Mouse (Mus musculus): ENCODE measurements around the gene Gm40193. TPM values are rescaled to one million over a fixed set of nuclear protein-coding genes. Genes with fewer than 3 reads are reported as not detected.

Gene Gm40193
- not detected in 2 replicates for total RNA-seq (2017)

DNA sequence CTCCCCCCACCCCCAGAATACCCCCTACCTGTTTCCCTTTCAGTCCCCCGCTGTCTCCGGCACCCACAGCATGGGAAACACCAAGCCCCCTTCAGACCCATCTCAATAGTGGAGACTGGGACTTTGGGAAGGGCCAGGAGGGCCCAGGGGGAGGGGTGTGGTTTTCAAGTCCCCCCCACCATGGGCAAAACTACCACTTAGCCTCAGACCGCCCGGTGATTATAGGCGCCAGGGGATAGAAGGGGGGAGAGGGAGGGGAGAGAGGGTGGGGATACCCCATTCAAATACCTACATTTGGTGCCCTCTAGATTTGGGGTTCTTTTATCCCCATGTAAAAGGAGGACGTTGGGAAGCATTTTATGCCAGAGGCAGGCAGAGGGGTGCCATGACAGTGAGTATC, at the start of gene Gm40193:
Gene Gm40193, minus strand, starts transcription at position 101 of the 400 bp plus-strand sequence.
- ATAC-seq (replicated peaks; ENCODE audit: low read depth, poor library complexity, severe bottlenecking), result no peak

DNA sequence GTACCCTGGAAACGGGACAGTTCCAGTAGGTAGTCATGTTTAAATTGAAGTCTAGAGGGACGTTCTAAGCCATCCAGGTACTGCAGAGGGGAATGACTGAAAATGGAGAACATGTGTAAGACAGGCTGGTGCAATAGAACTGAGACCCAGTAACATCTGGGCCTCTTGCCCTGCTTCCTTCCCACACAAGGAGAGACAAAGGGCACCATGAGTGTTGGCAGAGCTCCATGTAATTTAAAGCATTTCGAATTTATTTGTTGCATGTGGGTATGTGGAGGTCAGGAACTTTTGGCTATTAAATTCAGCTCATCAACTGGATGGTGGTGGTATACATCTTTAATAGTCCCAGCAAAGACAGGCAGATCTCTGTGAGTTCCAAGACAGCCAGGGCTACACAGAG, 49.5 kb upstream of the Gm40193 start:
- no peak for ATAC-seq (replicated peaks; ENCODE audit: low read depth, poor library complexity, severe bottlenecking)

DNA sequence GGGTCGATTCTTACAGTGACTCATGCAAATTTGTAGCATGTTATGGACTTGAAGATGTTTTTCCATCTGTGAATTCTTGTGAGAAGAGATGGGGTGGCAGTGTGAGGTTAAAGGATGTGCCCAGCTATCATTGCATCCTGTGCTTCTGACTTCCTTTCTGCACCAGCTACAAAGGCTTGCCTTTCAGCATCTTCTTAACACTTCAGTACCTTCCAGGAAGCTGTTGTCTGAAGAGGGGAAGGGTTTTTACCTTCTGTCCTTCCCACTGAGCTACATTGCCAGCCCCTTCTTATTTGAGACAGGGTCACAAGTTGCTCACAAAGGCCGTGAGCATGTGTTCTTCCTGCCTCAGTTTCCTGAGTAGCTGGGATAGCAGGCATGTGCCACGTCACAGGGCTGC, 48.2 kb upstream of the Gm40193 start:
- no peak for ATAC-seq (replicated peaks; ENCODE audit: low read depth, poor library complexity, severe bottlenecking)

DNA sequence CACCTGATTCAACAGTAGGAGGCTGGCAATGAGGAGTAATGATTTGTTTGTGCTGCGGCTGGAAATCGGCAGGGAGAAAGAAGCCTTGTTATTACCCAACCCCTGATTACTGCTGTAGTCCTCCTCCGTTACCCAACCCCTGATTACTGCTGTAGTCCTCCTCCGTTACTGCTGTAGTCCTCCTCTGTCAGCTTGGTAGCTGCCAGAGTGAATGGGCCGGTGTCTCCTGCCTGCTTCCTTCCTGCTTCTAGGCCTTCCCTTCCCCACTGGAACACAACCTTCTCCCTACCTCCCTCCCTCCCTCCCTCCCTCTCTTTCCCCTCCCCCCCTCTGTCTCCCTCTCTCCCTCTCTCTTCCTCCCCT, 47.6 kb upstream of the Gm40193 start:
- ATAC-seq (replicated peaks; ENCODE audit: low read depth, poor library complexity, severe bottlenecking), result no peak

DNA sequence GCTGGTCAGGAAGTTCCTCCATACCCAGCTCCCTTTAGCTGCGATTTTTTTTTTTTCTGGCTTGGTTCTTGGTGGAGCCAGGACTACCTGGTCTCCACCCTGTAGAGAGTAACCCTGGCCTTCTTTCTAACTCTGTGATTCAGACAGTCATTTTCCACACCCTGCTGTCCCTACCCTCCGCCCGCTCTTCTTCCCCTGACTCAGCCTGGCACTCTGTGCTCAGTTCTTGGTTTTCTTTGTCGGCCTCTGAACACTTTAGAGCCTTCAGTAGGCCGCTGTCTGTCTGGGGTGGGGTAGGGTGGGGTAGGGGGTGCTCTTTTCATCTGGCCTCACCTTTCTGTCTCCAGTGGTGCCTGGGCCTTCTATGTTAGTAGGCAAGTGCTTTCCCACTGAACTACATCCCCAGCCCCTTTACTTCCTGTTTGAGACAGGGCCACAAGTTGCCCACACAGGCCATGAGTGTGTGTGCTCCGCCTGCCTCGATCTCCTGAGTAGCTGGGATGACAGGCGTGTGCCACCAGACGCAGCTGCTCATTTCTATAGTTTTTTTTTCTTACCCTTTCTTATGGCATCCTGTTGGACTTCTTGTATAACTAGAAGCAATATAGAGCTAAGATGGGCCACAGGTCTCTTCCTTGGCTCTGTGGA, 47.1 kb upstream of the Gm40193 start:
- peak; percentile 59 for ATAC-seq (replicated peaks; ENCODE audit: low read depth, poor library complexity, severe bottlenecking)

DNA sequence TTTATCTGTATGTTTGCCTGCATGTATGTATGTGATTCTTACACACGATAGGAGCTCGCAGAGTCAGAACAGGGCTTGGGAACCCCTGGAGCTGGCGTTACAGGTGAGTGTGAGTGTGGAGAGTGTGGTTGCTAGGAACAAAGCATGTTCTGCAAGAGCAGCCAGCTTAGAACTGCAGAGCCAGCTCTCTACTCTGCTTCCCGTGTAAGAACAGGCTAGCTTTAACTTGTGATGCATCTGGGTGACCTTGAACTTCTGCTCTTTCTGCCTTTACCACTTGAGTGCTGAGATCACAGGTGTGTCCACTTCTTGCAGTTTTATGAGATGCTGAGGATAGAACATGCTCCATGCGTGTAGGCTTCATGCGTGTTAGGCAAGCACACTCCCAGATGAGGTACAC, 46.2 kb upstream of the Gm40193 start:
- ATAC-seq (replicated peaks; ENCODE audit: low read depth, poor library complexity, severe bottlenecking), result no peak

DNA sequence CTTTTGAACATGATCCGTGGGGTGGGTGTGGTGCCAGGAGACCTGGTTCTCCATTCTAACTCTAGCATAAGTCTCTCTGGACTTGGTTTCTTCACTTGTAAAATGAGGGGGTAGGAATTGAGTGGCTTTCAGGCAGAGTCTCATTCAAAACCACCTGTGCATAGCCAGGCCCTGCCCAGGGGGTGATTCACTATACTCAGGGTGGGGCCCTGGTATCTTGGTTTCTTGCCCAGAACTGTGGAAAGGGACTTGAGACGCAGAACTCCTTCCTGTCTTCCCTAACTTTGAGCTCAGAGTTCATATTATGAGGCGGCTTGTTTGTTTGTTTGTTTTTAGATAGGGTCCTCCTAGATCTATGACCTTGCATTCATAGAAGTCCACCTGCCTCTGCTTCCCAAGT, 44.5 kb upstream of the Gm40193 start:
- no peak for ATAC-seq (replicated peaks; ENCODE audit: low read depth, poor library complexity, severe bottlenecking)

DNA sequence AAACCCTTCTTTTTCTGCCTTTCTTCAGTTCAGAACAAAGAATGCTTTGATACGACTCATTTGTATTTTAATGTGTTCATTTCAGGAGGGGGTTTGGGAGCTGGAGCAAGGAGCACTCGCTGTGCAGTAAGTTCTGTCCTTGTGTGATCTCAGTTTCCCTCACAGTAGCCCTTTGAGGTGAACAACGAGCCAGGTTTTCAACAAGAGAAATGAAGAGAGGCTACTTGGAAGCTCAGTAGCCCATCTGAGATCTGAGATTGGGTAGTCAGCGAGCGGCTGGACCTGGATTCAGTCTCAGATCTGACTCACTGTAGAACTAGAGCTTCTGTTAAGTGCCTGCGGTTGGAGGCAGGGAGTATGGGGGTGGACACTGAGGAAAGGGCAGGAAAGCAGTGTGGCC, 41.1 kb upstream of the Gm40193 start:
- no peak for ATAC-seq (replicated peaks; ENCODE audit: low read depth, poor library complexity, severe bottlenecking)

DNA sequence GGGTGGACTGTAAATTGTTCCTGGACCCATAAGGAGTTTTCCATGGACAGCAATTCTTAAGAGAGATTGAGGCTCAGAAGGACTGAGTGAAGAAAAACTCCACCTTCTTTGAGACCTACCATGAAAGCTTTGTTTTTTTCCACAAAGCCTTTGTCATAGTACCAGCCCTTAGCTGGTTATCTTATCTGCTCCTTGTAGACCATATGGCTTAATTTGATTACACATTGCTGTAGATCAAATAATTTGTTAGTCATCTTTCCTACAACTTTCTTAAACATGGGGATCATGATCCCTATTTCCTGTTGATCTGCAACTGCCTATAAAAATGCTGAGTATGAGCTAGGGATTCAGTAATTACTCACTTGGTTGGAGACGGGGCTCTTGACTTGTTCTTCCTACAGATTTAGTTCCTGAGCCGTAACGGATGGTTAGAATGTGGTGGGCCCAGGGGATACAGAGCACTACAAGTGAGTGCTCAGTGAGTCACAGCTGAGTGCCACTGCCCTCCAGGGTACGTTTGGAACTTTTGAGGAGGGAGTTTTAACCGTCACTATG, 39.7 kb upstream of the Gm40193 start:
- ATAC-seq (replicated peaks; ENCODE audit: low read depth, poor library complexity, severe bottlenecking), result no peak

DNA sequence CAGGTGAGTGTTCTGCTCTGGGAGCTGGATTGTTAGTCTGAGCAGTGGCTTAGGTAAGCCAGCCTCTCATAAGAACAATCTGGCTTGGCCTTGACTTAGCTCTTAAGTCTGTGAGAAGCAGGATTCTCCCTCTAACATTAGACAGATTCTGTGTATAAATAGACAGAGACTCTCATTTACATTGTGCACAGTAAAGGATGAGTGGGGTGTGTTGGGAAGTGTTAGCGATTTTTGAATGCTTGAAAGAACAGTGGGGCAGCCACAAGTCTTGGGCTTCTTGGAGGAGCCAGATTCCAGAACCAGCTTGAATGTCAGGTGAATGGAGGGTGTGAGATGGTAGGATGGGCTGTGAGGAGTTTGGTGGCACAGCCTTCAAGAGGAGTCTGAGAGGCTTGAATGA, 38.9 kb upstream of the Gm40193 start:
- no peak for ATAC-seq (replicated peaks; ENCODE audit: low read depth, poor library complexity, severe bottlenecking)

DNA sequence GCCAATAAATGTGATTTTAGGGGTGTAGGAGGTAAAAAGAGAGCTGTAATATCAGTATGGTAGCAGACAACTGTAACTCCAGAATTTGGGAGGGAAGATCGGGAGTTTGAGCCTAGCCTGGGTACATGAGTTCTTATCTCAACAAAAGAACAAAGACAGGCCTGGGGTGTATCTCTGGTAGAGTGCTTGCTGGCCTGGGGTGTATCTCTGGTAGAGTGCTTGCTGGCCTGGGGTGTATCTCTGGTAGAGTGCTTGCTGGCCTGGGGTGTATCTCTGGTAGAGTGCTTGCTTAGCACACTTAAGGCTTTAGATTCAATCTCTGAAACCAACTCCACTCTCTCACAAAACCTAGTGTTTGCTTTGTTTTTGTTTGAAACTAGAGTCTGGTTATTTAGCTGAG, 37.9 kb upstream of the Gm40193 start:
- peak; percentile 45; the same call in 1 of the 2 replicates for ATAC-seq (replicated peaks; ENCODE audit: low read depth, poor library complexity, severe bottlenecking)

DNA sequence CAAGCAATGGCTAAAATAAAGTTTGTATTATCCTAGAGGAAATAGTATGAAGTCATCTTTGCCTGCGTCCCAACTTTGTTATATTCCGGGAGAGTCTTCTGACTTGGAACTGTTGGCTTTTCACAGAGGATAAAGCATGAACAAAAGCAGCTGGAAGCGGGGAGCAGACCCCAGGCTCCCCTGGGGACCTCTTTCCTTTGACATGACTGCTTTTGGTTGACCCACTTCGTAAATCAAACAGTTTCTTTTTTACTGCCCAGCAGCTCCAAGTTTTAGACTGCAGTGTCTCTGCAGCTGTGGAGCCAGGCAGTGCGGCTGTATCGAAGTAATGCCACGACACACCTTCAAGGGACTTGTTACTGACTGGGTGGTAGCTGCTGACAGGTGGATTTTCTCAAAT, 33.8 kb upstream of the Gm40193 start:
- no peak for ATAC-seq (replicated peaks; ENCODE audit: low read depth, poor library complexity, severe bottlenecking)

DNA sequence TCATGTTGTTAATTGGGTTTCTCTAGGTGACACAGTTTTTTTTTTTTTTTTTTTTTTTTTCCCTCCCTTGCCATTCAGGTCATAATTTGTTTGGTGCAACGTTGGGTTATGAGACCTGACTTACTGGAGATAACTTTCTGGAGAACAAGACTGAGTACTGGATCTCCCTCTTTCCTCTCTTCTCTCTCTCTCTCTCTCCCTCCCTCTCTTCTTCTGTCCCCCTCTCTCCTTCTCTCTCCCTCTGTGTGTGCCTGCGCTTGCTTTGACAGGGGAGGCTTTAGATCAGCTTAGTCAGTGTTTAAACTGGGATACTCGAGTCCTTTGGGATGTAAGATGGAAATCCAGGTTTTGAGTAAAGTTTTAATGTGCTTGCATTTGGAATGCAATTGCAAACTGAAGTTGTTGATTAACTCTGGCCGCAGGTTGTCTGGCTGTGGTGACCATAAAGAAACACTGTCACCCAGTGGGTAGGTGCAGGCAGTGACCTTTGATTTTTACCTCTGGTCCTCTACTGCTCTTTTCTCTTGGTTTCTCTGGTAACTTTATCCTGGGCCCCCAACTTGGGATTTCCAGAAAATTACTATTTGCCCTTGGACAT, 31.6 kb upstream of the Gm40193 start:
- ATAC-seq (replicated peaks; ENCODE audit: low read depth, poor library complexity, severe bottlenecking), result no peak

DNA sequence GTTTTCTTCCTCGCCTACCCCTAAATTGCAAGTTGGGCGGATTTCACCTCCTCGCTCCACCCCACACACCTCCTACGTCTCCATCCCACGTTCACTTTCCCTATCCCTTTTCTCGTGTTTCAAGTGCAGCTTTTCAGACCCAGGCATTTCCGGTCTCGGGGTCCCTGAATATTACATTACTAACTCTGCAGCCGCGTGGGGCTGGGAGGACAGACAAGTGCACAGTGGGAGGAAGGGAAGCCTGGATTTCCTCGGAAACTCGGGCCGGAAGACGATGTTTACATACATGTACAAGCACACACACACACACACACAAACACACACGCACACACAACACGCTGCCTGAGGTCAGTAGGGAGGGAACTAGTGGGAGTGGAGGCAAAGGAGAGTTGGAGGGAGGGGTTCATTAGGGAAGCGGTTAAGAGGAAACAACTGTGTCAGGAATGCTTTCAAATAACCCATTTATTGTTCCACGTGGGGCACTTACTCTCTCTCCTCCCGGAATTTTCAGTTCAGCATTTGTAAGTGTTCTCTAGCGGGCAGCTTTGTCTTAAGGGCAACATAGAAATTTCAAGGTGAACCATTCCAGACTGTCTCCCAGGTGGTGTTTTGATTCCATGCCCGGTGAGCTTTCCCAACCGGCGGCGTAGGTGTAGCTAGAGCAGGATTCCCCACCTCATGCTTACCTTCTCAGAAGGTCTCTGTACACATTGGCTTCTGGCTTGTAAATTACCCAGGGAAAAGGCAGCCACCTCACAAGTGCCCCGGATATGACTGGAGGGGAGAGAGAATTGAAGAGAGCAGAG, 30.9 kb upstream of the Gm40193 start:
- ATAC-seq (replicated peaks; ENCODE audit: low read depth, poor library complexity, severe bottlenecking), result no peak

DNA sequence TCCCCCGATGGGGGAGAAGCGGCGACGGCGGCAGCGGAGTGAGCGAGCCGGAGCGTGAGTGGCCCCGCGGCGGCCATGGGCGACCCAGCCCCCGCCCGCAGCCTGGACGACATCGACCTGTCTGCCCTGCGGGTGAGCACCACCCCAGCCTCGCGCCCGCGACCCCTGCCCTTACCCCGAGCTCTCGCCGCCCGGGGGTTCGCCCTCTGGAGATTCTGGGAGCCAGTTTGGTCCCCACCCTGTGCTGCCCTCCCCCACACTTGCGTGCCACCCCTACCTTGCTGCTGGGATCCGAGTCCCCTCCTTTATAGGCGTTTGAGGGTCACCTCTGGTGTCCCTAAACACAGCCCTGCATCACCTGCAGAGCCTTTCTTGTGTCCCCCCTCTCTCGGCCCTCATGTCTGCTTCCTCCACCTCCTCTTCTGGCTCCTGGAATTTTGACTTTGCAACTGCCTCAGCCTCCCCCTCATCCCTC, 30.3 kb upstream of the Gm40193 start:
- no peak for ATAC-seq (replicated peaks; ENCODE audit: low read depth, poor library complexity, severe bottlenecking)

DNA sequence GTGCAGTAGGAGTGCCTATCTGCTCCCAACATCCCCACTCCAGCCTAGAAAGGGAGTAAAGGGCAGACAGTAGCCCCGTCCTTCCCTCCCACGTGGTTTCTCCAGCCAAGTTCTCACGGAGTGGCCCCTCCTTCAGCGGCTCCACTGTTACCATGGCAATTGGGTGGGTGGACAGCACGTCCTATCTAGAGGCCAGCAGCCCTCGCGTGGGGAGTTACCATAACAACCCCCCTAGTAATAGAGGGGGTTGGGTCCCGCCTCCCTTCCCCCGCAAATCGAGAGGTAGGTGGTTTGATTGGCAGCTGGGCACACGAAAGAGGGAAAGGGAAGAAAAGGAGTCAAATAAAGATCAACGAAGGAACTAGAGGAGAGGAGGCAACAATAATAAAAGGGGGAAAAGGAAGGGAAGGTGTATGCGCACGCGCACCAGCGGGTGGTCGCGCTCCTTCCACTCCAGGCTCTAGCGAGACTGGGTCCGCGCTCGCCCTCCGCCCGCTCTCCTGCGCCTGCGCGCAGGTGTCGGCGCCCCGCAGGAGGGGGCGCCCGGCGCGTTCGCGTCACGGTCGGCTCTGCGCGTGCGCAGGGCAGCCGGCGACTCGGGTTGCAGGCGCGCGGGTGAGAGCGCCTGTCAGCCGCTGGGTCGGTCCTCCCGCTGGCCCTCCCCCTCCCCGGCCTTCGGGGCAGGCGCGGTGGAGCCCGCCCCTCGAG, 29.7 kb upstream of the Gm40193 start, which contains the start of gene Mink1:
Gene Mink1, plus strand, starts transcription at position 595 of the 708 bp plus-strand sequence.
- peak; percentile 60 for ATAC-seq (replicated peaks; ENCODE audit: low read depth, poor library complexity, severe bottlenecking)

DNA sequence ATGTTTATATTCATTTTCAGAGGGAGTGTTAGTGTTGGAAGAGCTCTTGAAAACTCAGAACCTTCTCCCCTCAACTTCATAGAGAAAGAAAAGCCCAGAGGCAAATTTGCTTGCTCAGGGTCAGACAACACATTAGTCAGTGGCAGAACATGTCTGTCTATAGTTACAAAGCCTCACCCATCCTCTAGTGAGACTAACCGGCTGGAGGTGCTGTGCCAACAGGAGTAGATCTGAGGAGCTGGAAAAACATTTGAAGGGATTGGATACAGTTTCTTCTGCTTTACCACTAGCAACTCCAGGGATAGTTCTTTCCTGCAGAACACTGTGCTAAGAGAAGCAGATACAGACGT, 29.2 kb upstream of the Gm40193 start:
- no peak for ATAC-seq (replicated peaks; ENCODE audit: low read depth, poor library complexity, severe bottlenecking)

DNA sequence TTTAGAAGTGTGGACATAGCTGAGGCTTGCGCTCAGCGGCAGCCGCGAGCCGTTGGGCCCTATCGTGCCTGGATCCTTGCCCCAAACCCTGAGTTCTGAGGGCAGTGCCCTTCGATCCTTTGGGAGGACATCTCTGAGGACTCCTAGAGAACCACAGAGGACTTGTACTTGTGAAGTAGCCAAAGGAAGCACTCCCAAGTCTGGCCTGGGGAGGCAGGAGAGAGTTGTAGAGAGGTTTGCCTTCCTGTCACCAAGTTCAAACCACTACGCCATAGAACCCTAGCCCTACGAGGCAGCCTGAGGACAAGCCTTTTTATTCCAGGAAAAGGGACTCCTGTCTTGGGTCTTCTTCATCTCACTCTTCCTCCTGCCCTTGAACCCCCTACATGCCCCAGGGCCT, 24.8 kb upstream of the Gm40193 start:
- ATAC-seq (replicated peaks; ENCODE audit: low read depth, poor library complexity, severe bottlenecking), result peak; percentile 45

DNA sequence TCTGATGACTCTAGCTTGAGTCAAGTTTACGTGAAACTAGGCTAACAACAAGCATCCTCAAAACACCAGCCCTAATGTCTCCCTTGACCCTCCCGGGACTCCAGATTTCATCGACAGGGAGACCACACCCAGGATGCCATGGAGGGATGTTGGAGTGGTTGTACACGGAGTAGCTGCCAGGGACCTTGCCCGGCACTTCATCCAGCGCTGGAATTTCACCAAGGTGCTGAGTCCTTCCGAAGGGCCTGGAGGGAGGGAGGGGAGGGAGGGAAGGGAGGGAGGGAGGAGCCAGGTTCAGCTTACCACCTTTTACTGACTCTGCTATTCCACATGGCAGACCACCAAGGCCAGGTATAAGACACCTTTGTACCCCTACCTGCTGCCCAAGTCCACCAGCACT, 21.2 kb upstream of the Gm40193 start:
- no peak for ATAC-seq (replicated peaks; ENCODE audit: low read depth, poor library complexity, severe bottlenecking)

DNA sequence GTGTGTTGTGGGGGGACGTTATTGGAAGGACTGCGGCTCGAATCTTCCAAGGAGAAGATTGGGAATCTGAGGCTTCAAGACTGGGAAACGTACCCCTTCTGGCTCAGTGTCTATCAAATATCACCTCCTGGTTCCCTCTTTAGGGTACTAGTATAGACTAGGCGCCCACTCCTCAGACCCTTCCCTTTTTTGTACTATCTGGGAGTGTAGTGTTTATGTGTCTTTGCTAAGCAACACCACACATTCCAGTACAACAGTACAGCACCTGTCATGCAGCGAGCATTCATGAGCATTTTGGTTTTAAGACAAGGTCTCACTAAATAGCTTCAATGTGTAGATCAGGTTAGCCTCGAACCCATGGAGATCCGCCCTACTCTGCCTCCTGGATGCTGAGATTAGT, 18.8 kb upstream of the Gm40193 start:
- no peak for ATAC-seq (replicated peaks; ENCODE audit: low read depth, poor library complexity, severe bottlenecking)

Data from common myeloid progenitor, adult 5-6 weeks (primary cell).